Mouse (Mus musculus) c-Kit-negative CD71-positive TER-119-positive erythroid progenitor cells, embryonic 14.5 days (primary cell): ENCODE data around the gene Fam117a.

Source experiments
- DNase-seq: peaks from one replicate; pipeline ENCODE4 v3.0.0-alpha.2; 2013; ENCODE audit warnings: low read depth, low spot score

Gene Fam117a

GRCm38 (mm10) chr11:95365596-95365995, 28.8 kb downstream of the Fam117a start:
- DNase-seq: no peak

GRCm38 (mm10) chr11:95366280-95366897, 29.6 kb downstream of the Fam117a start:
- DNase-seq: no peak

GRCm38 (mm10) chr11:95367011-95367735, 30.4 kb downstream of the Fam117a start:
- DNase-seq: no peak

GRCm38 (mm10) chr11:95368231-95368823, 31.5 kb downstream of the Fam117a start:
- no peak for DNase-seq

GRCm38 (mm10) chr11:95368871-95369270, 32.1 kb downstream of the Fam117a start:
- DNase-seq: no peak

- DNase-seq: no peak
Observed at GRCm38 (mm10) chr11:95369964-95370890, 33.4 kb downstream of the Fam117a start.

- DNase-seq: no peak
Observed at GRCm38 (mm10) chr11:95371182-95371581, 34.4 kb downstream of the Fam117a start.

- DNase-seq: no peak
Observed at GRCm38 (mm10) chr11:95378926-95379325, 42.1 kb downstream of the Fam117a start.

- no peak for DNase-seq
Observed at GRCm38 (mm10) chr11:95379552-95379951, 42.7 kb downstream of the Fam117a start.

GRCm38 (mm10) chr11:95380711-95381110, 43.9 kb downstream of the Fam117a start:
- DNase-seq: no peak

- DNase-seq: no peak
Observed at GRCm38 (mm10) chr11:95381146-95381545, 44.3 kb downstream of the Fam117a start.

- no peak for DNase-seq
Observed at GRCm38 (mm10) chr11:95383331-95383986, 46.6 kb downstream of the Fam117a start.

- no peak for DNase-seq
Observed at GRCm38 (mm10) chr11:95384004-95384318, 47.1 kb downstream of the Fam117a start.

- peak; percentile 96 for DNase-seq
Observed at GRCm38 (mm10) chr11:95384319-95384972, 47.6 kb downstream of the Fam117a start, which contains the start of gene Slc35b1. Gene Slc35b1 (plus strand): TSS chr11:95384692.

GRCm38 (mm10) chr11:95384973-95385320, 48.1 kb downstream of the Fam117a start:
- DNase-seq: no peak

- DNase-seq: no peak
Observed at GRCm38 (mm10) chr11:95387354-95387753, 50.5 kb downstream of the Fam117a start.

- DNase-seq: no peak
Observed at GRCm38 (mm10) chr11:95389006-95389405, 52.2 kb downstream of the Fam117a start.

- no peak for DNase-seq
Observed at GRCm38 (mm10) chr11:95390420-95390819, 53.6 kb downstream of the Fam117a start.

- no peak for DNase-seq
Observed at GRCm38 (mm10) chr11:95391201-95391600, 54.4 kb downstream of the Fam117a start.

GRCm38 (mm10) chr11:95391743-95392142, 54.9 kb downstream of the Fam117a start:
- DNase-seq: no peak

- no peak for DNase-seq
Observed at GRCm38 (mm10) chr11:95392223-95392667, 55.4 kb downstream of the Fam117a start.
